Mouse (Mus musculus) myocyte (in vitro differentiated cells): ENCODE measurements at regions not wholly inside any gene's neighbourhood (a gene's known extent, or its start where the extent isn't known, plus 50 kb on each side); places are given as distances from the start of the nearest gene placed in this dataset.
"Not testable (repeated sequence)": the region's sequence is repeated elsewhere in the genome, so short reads cannot be mapped to it uniquely, and the experiment has no call there.

ENCODE experiments used
- E2F4 ChIP-seq: IDR thresholded peaks from one replicate; pipeline ENCODE4 v1.6.1; 2011; ENCODE audit warnings: mild to moderate bottlenecking, control low read depth, moderate library complexity; ENCODE audit not compliant: insufficient read depth
- MAX ChIP-seq: IDR thresholded peaks from one replicate; pipeline ENCODE4 v1.6.1; 2011; ENCODE audit warnings: low read depth, mild to moderate bottlenecking, control low read depth
- MYOD1 ChIP-seq, 3 experiments: IDR thresholded peaks; one replicate each; pipeline ENCODE4 v1.6.1; 2011; ENCODE audit warnings: control low read depth in 2 of 3, low read depth in 2 of 3, mild to moderate bottlenecking in 2 of 3, moderate library complexity in 1 of 3; ENCODE audit not compliant: insufficient read length in 2 of 3, control insufficient read depth in 1 of 3
- POLR2A ChIP-seq: IDR thresholded peaks from one replicate; pipeline ENCODE4 v1.6.1; 2011; ENCODE audit warnings: low read depth, mild to moderate bottlenecking, control low read depth, moderate library complexity; ENCODE audit not compliant: insufficient read length
- POLR2AphosphoS2 ChIP-seq: IDR thresholded peaks from one replicate; pipeline ENCODE4 v1.6.1; 2011; ENCODE audit warnings: low read depth, control low read depth; ENCODE audit not compliant: insufficient read length
- REST ChIP-seq: IDR thresholded peaks from one replicate; pipeline ENCODE4 v1.6.1; 2011; ENCODE audit warnings: mild to moderate bottlenecking, control low read depth, moderate library complexity; ENCODE audit not compliant: insufficient read depth, insufficient read length
- TCF12 ChIP-seq: IDR thresholded peaks from one replicate; pipeline ENCODE4 v1.6.1; 2011; ENCODE audit warnings: mild to moderate bottlenecking, control low read depth; ENCODE audit not compliant: poor library complexity, insufficient read depth, severe bottlenecking
- USF1 ChIP-seq: IDR thresholded peaks from one replicate; pipeline ENCODE4 v1.6.1; 2011; ENCODE audit warnings: low read depth, mild to moderate bottlenecking, control low read depth, moderate library complexity

DNA sequence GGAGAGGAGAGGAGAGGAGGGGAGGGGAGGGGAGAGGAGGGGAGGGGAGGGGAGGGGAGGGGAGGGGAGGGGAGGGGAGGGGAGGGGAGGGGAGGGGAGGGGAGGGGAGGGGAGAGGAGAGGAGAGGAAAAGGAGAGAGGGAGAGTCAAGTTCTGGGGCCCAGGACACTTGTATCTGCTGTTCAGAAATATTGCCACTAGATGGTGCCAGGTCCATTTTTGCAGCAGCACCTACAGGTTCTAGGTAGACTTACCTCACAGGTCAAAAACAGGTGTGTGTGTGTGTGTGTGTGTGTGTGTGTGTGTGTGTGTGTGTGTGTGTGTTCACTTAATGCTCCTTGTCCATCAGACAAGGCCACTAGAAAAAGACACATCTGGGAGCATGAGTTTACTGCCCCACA lies 172.5 kb upstream of the Irx4 start:
- not testable (repeated sequence) for TF ChIP-seq POLR2A; POLR2AphosphoS2; USF1; E2F4; TCF12; MYOD1 (IDR thresholded peaks at IDR 0.05; ENCODE audit: control insufficient read depth in 1 of 3, insufficient read length in 2 of 3, low read depth in 2 of 3); MAX; REST
